Mouse (Mus musculus) forebrain, embryonic 15.5 days (tissue): ENCODE measurements around the gene Mpp3. TPM values are rescaled to one million over a fixed set of nuclear protein-coding genes. Genes with fewer than 3 reads are reported as not detected.

Experiments used
- ATAC-seq: fragments of 200-750 bp; cut with Nextera tagmentation; replicated peaks from 2 replicates; pipeline ENCODE4 v1.8.0; 2017; ENCODE audit warnings: mild to moderate bottlenecking, moderate TSS enrichment, moderate library complexity
- H3K27ac ChIP-seq: fragments of 300-500 bp; sonication (generic); replicated peaks from 2 replicates; pipeline ENCODE4 v1.5.1; 2015; ENCODE audit warnings: mild to moderate bottlenecking, inconsistent platforms
- H3K27me3 ChIP-seq: fragments of 300-500 bp; sonication (generic); 2 replicates; pipeline ENCODE4 v1.6.1; 2015; ENCODE audit warnings: inconsistent platforms
- H3K36me3 ChIP-seq: fragments of 300-500 bp; sonication (generic); 2 replicates; pipeline ENCODE4 v1.6.1; 2015; ENCODE audit warnings: mild to moderate bottlenecking, inconsistent platforms
- H3K4me1 ChIP-seq: fragments of 300-500 bp; sonication (generic); 2 replicates; pipeline ENCODE4 v1.6.1; 2015; ENCODE audit warnings: inconsistent platforms
- H3K4me2 ChIP-seq: fragments of 300-500 bp; sonication (generic); replicated peaks from 2 replicates; pipeline ENCODE4 v1.6.1; 2015; ENCODE audit warnings: mild to moderate bottlenecking, inconsistent platforms
- H3K4me3 ChIP-seq: fragments of 300-500 bp; sonication (generic); 2 replicates; pipeline ENCODE4 v1.5.1; 2015; ENCODE audit warnings: mild to moderate bottlenecking, inconsistent platforms
- H3K9ac ChIP-seq: fragments of 300-500 bp; sonication (generic); replicated peaks from 2 replicates; pipeline ENCODE4 v1.6.1; 2015; ENCODE audit warnings: mild to moderate bottlenecking, inconsistent platforms
- H3K9me3 ChIP-seq: fragments of 300-500 bp; sonication (generic); 2 replicates; pipeline ENCODE4 v1.6.1; 2016; ENCODE audit warnings: inconsistent platforms
- WGBS: fragments of 180-500 bp; shearing (Covaris S2); methylation state at CpG from one replicate; pipeline ENCODE4 v1.1.7; 2015; ENCODE audit warnings: mixed read lengths; 5-methylcytosine and 5-hydroxymethylcytosine counted together
- polyA plus RNA-seq: library from polyadenylated mRNA; unstranded; fragments of >200 nt; fragmentation: Nextera tagmentation; extraction: Ambion mirVana; gene quantifications from 2 replicates; pipeline ENCODE4 v1.2.1, GENCODE M21; 2015

The Mpp3 gene
- polyA plus RNA-seq: 46.2 and 48.5 TPM in 2 replicates

GRCm38 (mm10) chr11:102028087-102028816 lies at the start of gene Mpp3:
TSS of gene Mpp3 (minus strand) at chr11:102028461.
- no peaks in the 10 kb centered on the region for H3K9me3 ChIP-seq
- peak within 1 kb of the TSS; percentile 70 for H3K4me2 ChIP-seq
- H3K9ac ChIP-seq: peak within 1 kb of the TSS; percentile 77
- peaks cover 37% of the 10 kb centered on the region for H3K4me1 ChIP-seq
- no peak for ATAC-seq
- peak within 1 kb of the TSS; percentile 67 for H3K4me3 ChIP-seq
- H3K27ac ChIP-seq: peak within 1 kb of the TSS; percentile 91
- 0 out of 2 replicates have a peak, but pooled peaks cover under 1% of the 10 kb centered on the region for H3K36me3 ChIP-seq
- WGBS: 64% methylated on average over 6 of the region's 6 CpGs
- H3K27me3 ChIP-seq: no peaks in the 10 kb centered on the region

- WGBS: 75% methylated on average over 14 of the region's 14 CpGs
These were observed 45.5 kb upstream of the Mpp3 start for GRCm38 (mm10) chr11:102073722-102074121.

GRCm38 (mm10) chr11:102072729-102073128 lies 44.5 kb upstream of the Mpp3 start:
- Histone ChIP-seq H3K4me1 (peaks cover 17% of the 10 kb centered on the region), H3K9me3 (no peaks in the 10 kb centered on the region), H3K36me3 (peaks cover 15% of the 10 kb centered on the region), H3K27me3 (no peaks in the 10 kb centered on the region), H3K4me3 (no peak overlapping the region), H3K9ac (no peak overlapping the region), H3K4me2 (no peak overlapping the region), H3K27ac (no peak overlapping the region)
- 94% methylated on average over 5 of the region's 5 CpGs for WGBS
- ATAC-seq: no peak

More at GRCm38 (mm10) chr11:102073722-102074121, 45.5 kb upstream of the Mpp3 start:
- no peak overlapping the region for H3K4me2 ChIP-seq
- ATAC-seq: no peak
- peaks cover 19% of the 10 kb centered on the region for H3K36me3 ChIP-seq
- no peaks in the 10 kb centered on the region for H3K9me3 ChIP-seq
- H3K9ac ChIP-seq: no peak overlapping the region
- no peaks in the 10 kb centered on the region for H3K27me3 ChIP-seq
- no peak overlapping the region for H3K4me3 ChIP-seq
- peaks cover 15% of the 10 kb centered on the region for H3K4me1 ChIP-seq
- H3K27ac ChIP-seq: no peak overlapping the region

- H3K4me2 ChIP-seq: peak overlapping the region; percentile 24
- H3K36me3 ChIP-seq: no peaks in the 10 kb centered on the region
- peak overlapping the region; percentile 24 for H3K27ac ChIP-seq
- peaks cover 17% of the 10 kb centered on the region for H3K4me1 ChIP-seq
- no peak for ATAC-seq
- WGBS: 6% methylated on average over 13 of the region's 13 CpGs
- H3K9me3 ChIP-seq: no peaks in the 10 kb centered on the region
- no peak overlapping the region for H3K4me3 ChIP-seq
- H3K9ac ChIP-seq: no peak overlapping the region
- no peaks in the 10 kb centered on the region for H3K27me3 ChIP-seq
These were observed 42.2 kb upstream of the Mpp3 start for GRCm38 (mm10) chr11:102070426-102070825.

GRCm38 (mm10) chr11:102069633-102070032 lies 41.4 kb upstream of the Mpp3 start:
- peak; percentile 58 for ATAC-seq

GRCm38 (mm10) chr11:102068969-102069368 lies 40.7 kb upstream of the Mpp3 start:
- no peaks in the 10 kb centered on the region for H3K9me3 ChIP-seq
- WGBS: 37% methylated on average over 2 of the region's 2 CpGs
- 0 out of 2 replicates have a peak overlapping the region, but pooled peaks have one; percentile 24 for H3K27ac ChIP-seq
- no peak for ATAC-seq
- peaks cover 17% of the 10 kb centered on the region for H3K4me1 ChIP-seq
- no peak overlapping the region for H3K4me3 ChIP-seq
- no peak overlapping the region for H3K4me2 ChIP-seq
- H3K9ac ChIP-seq: no peak overlapping the region
- H3K27me3 ChIP-seq: no peaks in the 10 kb centered on the region
- H3K36me3 ChIP-seq: no peaks in the 10 kb centered on the region

More at GRCm38 (mm10) chr11:102069633-102070032, 41.4 kb upstream of the Mpp3 start:
- Histone ChIP-seq H3K36me3 (no peaks in the 10 kb centered on the region), H3K27ac (peak overlapping the region; percentile 24), H3K27me3 (no peaks in the 10 kb centered on the region), H3K4me3 (no peak overlapping the region), H3K9me3 (no peaks in the 10 kb centered on the region), H3K9ac (no peak overlapping the region), H3K4me2 (peak overlapping the region; percentile 24; the same call in 1 of the 2 replicates), H3K4me1 (peaks cover 17% of the 10 kb centered on the region)
- WGBS: 47% methylated on average over 11 of the region's 11 CpGs

- no peak for ATAC-seq
- H3K4me1 ChIP-seq: peaks cover 9% of the 10 kb centered on the region; the same call in 1 of the 2 replicates
- 82% methylated on average over 13 of the region's 13 CpGs for WGBS
- no peaks in the 10 kb centered on the region for H3K27me3 ChIP-seq
- H3K9me3 ChIP-seq: no peaks in the 10 kb centered on the region
- no peak overlapping the region for H3K4me2 ChIP-seq
- no peak overlapping the region for H3K4me3 ChIP-seq
- H3K27ac ChIP-seq: no peak overlapping the region
- H3K9ac ChIP-seq: no peak overlapping the region
- peaks cover 26% of the 10 kb centered on the region; the same call in 1 of the 2 replicates for H3K36me3 ChIP-seq
These were observed 34.8 kb upstream of the Mpp3 start for GRCm38 (mm10) chr11:102063076-102063475.

- Histone ChIP-seq H3K27me3 (no peaks in the 10 kb centered on the region), H3K4me2 (no peak overlapping the region), H3K4me1 (peaks cover 9% of the 10 kb centered on the region; the same call in 1 of the 2 replicates), H3K9ac (no peak overlapping the region), H3K36me3 (peaks cover 29% of the 10 kb centered on the region; the same call in 1 of the 2 replicates), H3K4me3 (no peak overlapping the region), H3K27ac (no peak overlapping the region), H3K9me3 (no peaks in the 10 kb centered on the region)
- no peak for ATAC-seq
- 35% methylated on average over 16 of the region's 16 CpGs for WGBS
These were observed 33.7 kb upstream of the Mpp3 start for GRCm38 (mm10) chr11:102061941-102062473.

GRCm38 (mm10) chr11:102061236-102061940 lies 33.1 kb upstream of the Mpp3 start:
- peak overlapping the region; percentile 72 for H3K4me2 ChIP-seq
- H3K9me3 ChIP-seq: no peaks in the 10 kb centered on the region
- peak; percentile 83 for ATAC-seq
- H3K27me3 ChIP-seq: no peaks in the 10 kb centered on the region
- 5% methylated on average over 23 of the region's 23 CpGs for WGBS
- peaks cover 9% of the 10 kb centered on the region; the same call in 1 of the 2 replicates for H3K4me1 ChIP-seq
- no peak overlapping the region for H3K27ac ChIP-seq
- H3K36me3 ChIP-seq: peaks cover 29% of the 10 kb centered on the region; the same call in 1 of the 2 replicates
- peak overlapping the region; percentile 42 for H3K4me3 ChIP-seq
- peak overlapping the region; percentile 41 for H3K9ac ChIP-seq

GRCm38 (mm10) chr11:102053847-102054246 lies 25.6 kb upstream of the Mpp3 start:
- H3K27ac ChIP-seq: no peak overlapping the region
- 28% methylated on average over 9 of the region's 9 CpGs for WGBS
- no peak overlapping the region for H3K4me3 ChIP-seq
- H3K4me1 ChIP-seq: no peaks in the 10 kb centered on the region
- H3K9ac ChIP-seq: no peak overlapping the region
- no peak for ATAC-seq
- no peak overlapping the region for H3K4me2 ChIP-seq
- H3K9me3 ChIP-seq: no peaks in the 10 kb centered on the region
- H3K36me3 ChIP-seq: peaks cover 10% of the 10 kb centered on the region; the same call in 1 of the 2 replicates
- no peaks in the 10 kb centered on the region for H3K27me3 ChIP-seq

- Histone ChIP-seq H3K9ac (no peak overlapping the region), H3K36me3 (peaks cover 4% of the 10 kb centered on the region; the same call in 1 of the 2 replicates), H3K4me3 (no peak overlapping the region), H3K27me3 (no peaks in the 10 kb centered on the region), H3K9me3 (no peaks in the 10 kb centered on the region), H3K4me1 (no peaks in the 10 kb centered on the region), H3K27ac (no peak overlapping the region), H3K4me2 (no peak overlapping the region)
- no peak for ATAC-seq
- 87% methylated on average over 7 of the region's 7 CpGs for WGBS
These were observed 24.9 kb upstream of the Mpp3 start for GRCm38 (mm10) chr11:102053183-102053582.

GRCm38 (mm10) chr11:102052697-102053096 lies 24.4 kb upstream of the Mpp3 start:
- H3K4me1 ChIP-seq: no peaks in the 10 kb centered on the region
- H3K4me2 ChIP-seq: no peak overlapping the region
- no peaks in the 10 kb centered on the region for H3K36me3 ChIP-seq
- H3K4me3 ChIP-seq: no peak overlapping the region
- no peak for ATAC-seq
- no peak overlapping the region for H3K27ac ChIP-seq
- no peak overlapping the region for H3K9ac ChIP-seq
- H3K9me3 ChIP-seq: no peaks in the 10 kb centered on the region
- no peaks in the 10 kb centered on the region for H3K27me3 ChIP-seq
- 81% methylated on average over 12 of the region's 12 CpGs for WGBS
